Mouse (Mus musculus) layer of hippocampus, adult 9-11 months (tissue): ENCODE measurements around the gene Drc7.
"Not testable (repeated sequence)": the region's sequence is repeated elsewhere in the genome, so short reads cannot be mapped to it uniquely, and the experiment has no call there.

Source experiments
- DNase-seq: peaks from one replicate; pipeline ENCODE4 v3.0.0; 2022

Gene Drc7

GRCm38 (mm10) chr8:95054927-95055510 is at the start of gene Drc7:
TSS of gene Drc7 (plus strand) at chr8:95055103.
- peak; percentile 26 for DNase-seq

GRCm38 (mm10) chr8:95012442-95012919 is 42.4 kb upstream of the Drc7 start:
- DNase-seq = no peak

GRCm38 (mm10) chr8:95015866-95016265 is 39.0 kb upstream of the Drc7 start:
- no peak for DNase-seq

GRCm38 (mm10) chr8:95016684-95017083 is 38.2 kb upstream of the Drc7 start:
- DNase-seq = no peak

- no peak for DNase-seq
Measured at GRCm38 (mm10) chr8:95017451-95017850, 37.5 kb upstream of the Drc7 start, which contains the start of gene Adgrg3. TSS of gene Adgrg3 (plus strand) at chr8:95017692.

- DNase-seq = no peak
Measured at GRCm38 (mm10) chr8:95017969-95018635, 36.8 kb upstream of the Drc7 start.

- DNase-seq = no peak
Measured at GRCm38 (mm10) chr8:95020293-95020777, 34.6 kb upstream of the Drc7 start.

GRCm38 (mm10) chr8:95020821-95021220 is 34.1 kb upstream of the Drc7 start:
- no peak for DNase-seq

GRCm38 (mm10) chr8:95023201-95023600 is 31.7 kb upstream of the Drc7 start:
- DNase-seq = no peak

GRCm38 (mm10) chr8:95024387-95024786 is 30.5 kb upstream of the Drc7 start:
- DNase-seq = no peak

- DNase-seq = no peak
Measured at GRCm38 (mm10) chr8:95025421-95025820, 29.5 kb upstream of the Drc7 start.

GRCm38 (mm10) chr8:95028391-95028790 is 26.5 kb upstream of the Drc7 start:
- DNase-seq = not testable (repeated sequence)

GRCm38 (mm10) chr8:95037106-95037925 is 17.6 kb upstream of the Drc7 start:
- DNase-seq = peak; percentile 46

GRCm38 (mm10) chr8:95041883-95042784 is 12.8 kb upstream of the Drc7 start:
- no peak for DNase-seq

GRCm38 (mm10) chr8:95044811-95045210 is 10.1 kb upstream of the Drc7 start:
- DNase-seq = no peak

- DNase-seq = no peak
Measured at GRCm38 (mm10) chr8:95046982-95047381, 7.9 kb upstream of the Drc7 start.

- no peak for DNase-seq
Measured at GRCm38 (mm10) chr8:95047884-95048680, 6.8 kb upstream of the Drc7 start.

GRCm38 (mm10) chr8:95049636-95050035 is 5.3 kb upstream of the Drc7 start:
- no peak for DNase-seq

- DNase-seq = no peak
Measured at GRCm38 (mm10) chr8:95054438-95054837, 465 bp upstream of the Drc7 start.

GRCm38 (mm10) chr8:95056414-95056813 is 1.5 kb downstream of the Drc7 start:
- DNase-seq = no peak

- DNase-seq = no peak
Measured at GRCm38 (mm10) chr8:95058661-95059060, 3.8 kb downstream of the Drc7 start.
